Mouse (Mus musculus) embryonic fibroblast, embryonic 13.5 days (primary cell): Measurements from ENCODE around the gene Mpzl2.

ENCODE experiments used
- CTCF ChIP-seq: IDR thresholded peaks from 2 replicates; pipeline ENCODE4 v1.5.1; 2011; ENCODE audit warnings: mild to moderate bottlenecking, control low read depth, low read length, moderate library complexity, borderline replicate concordance; ENCODE audit not compliant: insufficient read depth
- POLR2A ChIP-seq: IDR thresholded peaks from 2 replicates; pipeline ENCODE4 v1.6.1; 2011; ENCODE audit warnings: low read depth, mild to moderate bottlenecking, control low read depth, low read length, moderate library complexity

DNA sequence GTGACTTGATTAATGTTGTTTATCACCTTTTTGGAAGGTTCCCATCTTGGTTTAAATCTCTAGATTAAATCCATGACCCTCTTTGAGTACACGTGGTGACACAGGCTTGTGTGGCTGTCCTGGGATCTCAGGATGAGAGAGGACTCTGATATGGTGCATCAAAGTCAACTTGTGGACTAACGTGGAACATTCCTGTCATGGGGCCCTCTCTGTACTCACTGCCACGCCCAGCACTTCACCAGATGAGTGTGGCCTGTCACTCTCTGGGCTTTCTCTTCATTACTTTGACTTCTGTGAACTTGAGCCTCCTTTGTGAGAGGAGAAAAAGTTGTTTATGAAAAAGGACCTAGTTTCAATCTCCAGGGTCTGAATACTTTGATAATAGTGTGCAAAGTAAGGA lies 32.2 kb downstream of the Mpzl2 start:
- TF ChIP-seq CTCF (no peak), POLR2A (no peak)
